In the genomic region with DNA sequence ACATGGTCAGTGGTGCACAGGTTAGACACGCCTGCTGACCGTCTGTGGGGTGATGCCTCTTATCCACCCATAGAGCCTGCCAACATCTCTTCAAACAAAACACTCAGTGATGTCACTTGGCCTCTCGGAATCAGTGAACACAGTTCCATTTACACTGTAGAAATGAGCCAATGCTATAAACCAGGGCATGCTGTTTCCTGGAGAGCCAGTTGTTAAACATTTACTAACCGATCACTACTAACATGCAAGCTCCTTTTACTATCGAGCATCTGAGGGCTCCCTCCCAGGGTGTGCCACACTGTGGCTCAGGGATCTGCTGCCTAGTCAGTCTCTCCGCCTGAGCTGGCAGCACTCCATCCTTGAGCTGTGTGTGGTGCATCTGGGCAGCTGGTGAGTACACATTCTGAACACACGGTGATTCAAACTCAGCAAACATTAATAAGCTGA, we compare ENCODE assay signal across 9 mouse cellular contexts. TPM values are rescaled to one million over a fixed set of nuclear protein-coding genes. Genes with fewer than 3 reads are reported as not detected.
DNase-seq lines count a peak whose midpoint lies in the region; ATAC-seq and TF ChIP-seq lines count a peak whose summit lies in the region.
"Had no signal": no experiment of that assay in that cellular context is flagged by ENCODE, and none has a peak within 500 bp of the region (broad histone marks: within the 10 kb centered on the region; RNA-seq: fewer than 3 reads in every experiment).

No protein-coding gene starts in this region.

- H3K79me2 ChIP-seq in myocyte (ENCODE audit: control insufficient read depth, insufficient read depth): no peaks in the 10 kb centered on the region

- peak; percentile 72 for ATAC-seq in hindbrain, embryonic 13.5 days (ENCODE audit: low FRiP score)
- ATAC-seq in hindbrain, embryonic 11.5 days (ENCODE audit: low FRiP score): no peak
- no peak for ATAC-seq in heart, embryonic 12.5 days (ENCODE audit: insufficient number of reproducible peaks, low FRiP score)

- H3K36me3 ChIP-seq in hindbrain, embryonic 13.5 days: no peaks in the 10 kb centered on the region
- H3K36me3 ChIP-seq in hindbrain, embryonic 11.5 days (ENCODE audit: control insufficient read depth, insufficient read depth, low read length): no peaks in the 10 kb centered on the region
- H3K36me3 ChIP-seq in myocyte (ENCODE audit: control insufficient read depth, insufficient read depth): no peaks in the 10 kb centered on the region
- no peaks in the 10 kb centered on the region for H3K36me3 ChIP-seq in heart, embryonic 12.5 days

- 0 out of 2 replicates have a peak overlapping the region, but pooled peaks have one; percentile 49 for H3K27ac ChIP-seq in hindbrain, embryonic 13.5 days
- no peak overlapping the region for H3K27ac ChIP-seq in hindbrain, embryonic 11.5 days (ENCODE audit: low read depth, low read length)
- no peak overlapping the region for H3K27ac ChIP-seq in heart, embryonic 12.5 days (ENCODE audit: poor library complexity, severe bottlenecking)

- no peaks in the 10 kb centered on the region for H3K9me3 ChIP-seq in hindbrain, embryonic 13.5 days
- H3K9me3 ChIP-seq in hindbrain, embryonic 11.5 days (ENCODE audit: control insufficient read depth, low read length): no peaks in the 10 kb centered on the region
- H3K9me3 ChIP-seq in heart, embryonic 12.5 days (replicated peaks): no peaks in the 10 kb centered on the region

- H3K4me3 ChIP-seq in hindbrain, embryonic 13.5 days: no peak overlapping the region
- H3K4me3 ChIP-seq in hindbrain, embryonic 11.5 days (ENCODE audit: low read depth, low read length): no peak overlapping the region
- no peak overlapping the region for H3K4me3 ChIP-seq in myocyte
- H3K4me3 ChIP-seq in heart, embryonic 12.5 days: no peak overlapping the region

- H3K9ac ChIP-seq in hindbrain, embryonic 13.5 days: no peak overlapping the region
- no peak overlapping the region for H3K9ac ChIP-seq in hindbrain, embryonic 11.5 days (ENCODE audit: low read depth, low read length)
- no peak overlapping the region for H3K9ac ChIP-seq in heart, embryonic 12.5 days
- H3K9ac ChIP-seq: lung, embryonic 14.5 days had no signal

- no peak overlapping the region for H3ac ChIP-seq in myocyte (ENCODE audit: control insufficient read depth, insufficient read length)

- 63% methylated on average over 7 of the region's 7 CpGs for WGBS in hindbrain, embryonic 13.5 days
- 68% methylated on average over 7 of the region's 7 CpGs for WGBS in hindbrain, embryonic 11.5 days
- 70% methylated on average over 7 of the region's 7 CpGs for WGBS in heart, embryonic 12.5 days

- H3K4me2 ChIP-seq in hindbrain, embryonic 13.5 days: no peak overlapping the region
- no peak overlapping the region for H3K4me2 ChIP-seq in hindbrain, embryonic 11.5 days (replicated peaks; ENCODE audit: low read depth, low read length)
- peak overlapping the region; percentile 5 for H3K4me2 ChIP-seq in myocyte (ENCODE audit: low read depth)
- H3K4me2 ChIP-seq in heart, embryonic 12.5 days: no peak overlapping the region
- H3K4me2 ChIP-seq: lung, embryonic 14.5 days had no signal

- DNase-seq in hindbrain, embryonic 11.5 days (ENCODE audit: low spot score): no peak
- peak; percentile 13 to 15 for DNase-seq in frontal cortex, postnatal 14 days (ENCODE audit: low spot score in 2 of 2)
- DNase-seq in kidney, postnatal 25 days: peak; percentile 75 to 86
- no peak for DNase-seq in heart, adult 8-10 months (ENCODE audit: low spot score)
- DNase-seq in spleen, postnatal 4 days (ENCODE audit: low spot score in 2 of 2): no peak
- DNase-seq: lung, embryonic 14.5 days had no signal

- no peaks in the 10 kb centered on the region for H3K4me1 ChIP-seq in hindbrain, embryonic 13.5 days (replicated peaks)
- H3K4me1 ChIP-seq in hindbrain, embryonic 11.5 days (replicated peaks; ENCODE audit: control insufficient read depth, insufficient read depth, low read length): no peaks in the 10 kb centered on the region
- no peaks in the 10 kb centered on the region for H3K4me1 ChIP-seq in heart, embryonic 12.5 days (replicated peaks)

- no peak for TF ChIP-seq POLR2A in myocyte (IDR thresholded peaks at IDR 0.05; ENCODE audit: insufficient read length, low read depth)

- H3K27me3 ChIP-seq in hindbrain, embryonic 13.5 days: no peaks in the 10 kb centered on the region
- H3K27me3 ChIP-seq in hindbrain, embryonic 11.5 days (ENCODE audit: control insufficient read depth, insufficient read depth, low read length): no peaks in the 10 kb centered on the region
- H3K27me3 ChIP-seq in myocyte (ENCODE audit: control insufficient read depth, insufficient read depth, insufficient read length): no peaks in the 10 kb centered on the region
- no peaks in the 10 kb centered on the region for H3K27me3 ChIP-seq in heart, embryonic 12.5 days (replicated peaks)

TF ChIP-seq in myocyte, 11 proteins besides CTCF, POLR2A, EP300 and RAD21:
- TF ChIP-seq E2F4 (IDR thresholded peaks at IDR 0.05; ENCODE audit: insufficient read depth): no peak
- no peak for TF ChIP-seq TCF12 (IDR thresholded peaks at IDR 0.05; ENCODE audit: insufficient read depth, poor library complexity, severe bottlenecking)

RNA-seq across cellular contexts. Expression of a gene that starts 52.8 kb away (rescaled TPM):
- 4.0 and 7.8 TPM in 2 replicates for polyA plus RNA-seq in hindbrain, embryonic 13.5 days (2015; fragmentation: Nextera tagmentation; extraction: Ambion mirVana)
- polyA plus RNA-seq in hindbrain, embryonic 11.5 days (2014; fragmentation: Nextera tagmentation; extraction: Ambion mirVana): 5.2 and 6.9 TPM in 2 replicates
- 6.9 TPM for polyA plus RNA-seq in myocyte (2012; fragmentation: generic; extraction: Trizol)
- 0.06 TPM in 1 of 2 replicates, not detected in the other for polyA plus RNA-seq in heart, embryonic 12.5 days (2016; fragmentation: Nextera tagmentation; extraction: Ambion mirVana)
- not detected for total RNA-seq in heart, adult 8-10 months (2022)
- polyA plus RNA-seq: lung, embryonic 14.5 days had no signal

Comparison
In these comparisons a context has a peak if more than half of its experiments do, and no peak if none do; other contexts are left out.
1. DNase-seq: peak in frontal cortex, postnatal 14 days (2 of 2) and kidney, postnatal 25 days (2 of 2); none in hindbrain, embryonic 11.5 days (single experiment), heart, adult 8-10 months (single experiment) and spleen, postnatal 4 days (0 of 2).